12 mouse cellular contexts compared by ENCODE assay signal in the genomic region with DNA sequence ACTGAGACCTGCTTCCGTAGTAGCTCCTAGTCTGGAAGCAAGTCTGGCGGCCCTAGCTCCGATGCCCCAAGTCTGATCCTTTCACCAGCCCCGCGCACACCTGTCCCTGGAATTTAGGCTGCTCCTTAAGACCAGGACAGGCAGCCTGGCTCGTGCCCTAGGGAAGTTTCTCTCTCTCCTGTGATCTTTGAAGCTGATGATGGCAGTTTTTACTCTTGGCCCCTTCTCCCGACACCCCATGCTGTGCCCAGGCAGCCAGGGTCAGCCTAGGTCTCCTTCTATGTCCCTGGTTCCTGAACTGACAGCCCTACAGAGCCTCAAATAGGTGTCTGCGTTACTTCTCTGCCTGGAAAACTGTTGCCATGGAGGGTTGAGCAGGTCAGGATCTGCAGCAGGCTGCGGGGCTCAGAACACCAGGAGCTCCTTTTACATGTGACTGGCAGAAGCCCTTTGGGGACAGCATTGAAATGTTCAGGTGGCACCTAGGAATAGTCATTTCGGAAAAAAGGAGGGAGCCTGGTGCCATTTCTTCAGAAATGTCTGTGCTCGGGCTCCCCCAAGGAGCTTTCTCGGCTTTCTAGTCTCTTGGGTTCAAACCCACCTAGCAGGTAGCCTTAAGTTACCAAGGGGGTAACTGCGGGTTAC. TPM values are rescaled to one million over a fixed set of nuclear protein-coding genes. Genes with fewer than 3 reads are reported as not detected.
A peak's percentile ranks its signal among the peaks of the same experiment; 100 is the strongest.
DNase-seq lines count a peak whose midpoint lies in the region; ATAC-seq and TF ChIP-seq lines count a peak whose summit lies in the region.
"Had no signal": no experiment of that assay in that cellular context is flagged by ENCODE, and none has a peak within 500 bp of the region (broad histone marks: within the 10 kb centered on the region; RNA-seq: fewer than 3 reads in every experiment).

No protein-coding gene starts in this region.

- no peak overlapping the region for H3K9ac ChIP-seq in embryonic facial prominence, embryonic 15.5 days
- peak overlapping the region; percentile 81 for H3K9ac ChIP-seq in hindbrain, embryonic 16.5 days (ENCODE audit: low read depth, low read length)
- H3K9ac ChIP-seq in neural tube, embryonic 12.5 days = peak overlapping the region; percentile 54; the same call in 1 of the 2 replicates

- DNase-seq in layer of hippocampus, adult 2 months (ENCODE audit: low spot score in 2 of 2) = no peak
- DNase-seq in layer of hippocampus, adult 18-20 months (ENCODE audit: low spot score in 2 of 2) = no peak
- DNase-seq in thymus, postnatal 10 days (ENCODE audit: low spot score in 2 of 2) = no peak
- no peak for DNase-seq in kidney, adult 2 months
- DNase-seq: cerebellum, adult 8-10 months; kidney, adult 18-20 months had no signal

- peaks cover 41% of the 10 kb centered on the region for H3K27me3 ChIP-seq in embryonic facial prominence, embryonic 15.5 days
- peaks cover 5% of the 10 kb centered on the region; the same call in 1 of the 2 replicates for H3K27me3 ChIP-seq in hindbrain, embryonic 16.5 days (replicated peaks; ENCODE audit: control insufficient read depth, insufficient read depth, low read length)
- peaks cover 35% of the 10 kb centered on the region for H3K27me3 ChIP-seq in neural tube, embryonic 12.5 days (replicated peaks)
- H3K27me3 ChIP-seq in kidney, adult 2 months (replicated peaks; ENCODE audit: control insufficient read depth, insufficient read depth, low read length) = no peaks in the 10 kb centered on the region

- no peaks in the 10 kb centered on the region for H3K9me3 ChIP-seq in embryonic facial prominence, embryonic 15.5 days (replicated peaks)
- no peaks in the 10 kb centered on the region for H3K9me3 ChIP-seq in hindbrain, embryonic 16.5 days (ENCODE audit: control insufficient read depth, low read length)
- H3K9me3 ChIP-seq in neural tube, embryonic 12.5 days = no peaks in the 10 kb centered on the region

- peaks cover 16% of the 10 kb centered on the region for H3K4me1 ChIP-seq in embryonic facial prominence, embryonic 15.5 days
- H3K4me1 ChIP-seq in hindbrain, embryonic 16.5 days (ENCODE audit: control insufficient read depth, insufficient read depth, low read depth, low read length) = peaks cover 11% of the 10 kb centered on the region
- peaks cover 9% of the 10 kb centered on the region for H3K4me1 ChIP-seq in neural tube, embryonic 12.5 days
- no peaks in the 10 kb centered on the region for H3K4me1 ChIP-seq in kidney, adult 2 months (ENCODE audit: control insufficient read depth, insufficient read depth, low read length)

- peak overlapping the region; percentile 57 for H3K4me3 ChIP-seq in layer of hippocampus, adult 2 months
- peak overlapping the region; percentile 42 for H3K4me3 ChIP-seq in embryonic facial prominence, embryonic 15.5 days (replicated peaks)
- H3K4me3 ChIP-seq in hindbrain, embryonic 16.5 days (ENCODE audit: low read length) = peak overlapping the region; percentile 61
- H3K4me3 ChIP-seq in neural tube, embryonic 12.5 days = peak overlapping the region; percentile 48
- H3K4me3 ChIP-seq in kidney, adult 2 months (ENCODE audit: insufficient read depth, low read depth, low read length) = no peak overlapping the region

- TF ChIP-seq CTCF in layer of hippocampus, adult 2 months (conservative IDR thresholded peaks at IDR 0.05) = no peak
- no peak for TF ChIP-seq CTCF in kidney, adult 2 months (conservative IDR thresholded peaks at IDR 0.05; ENCODE audit: insufficient read depth, insufficient read length, low read depth, low read length)

- H3K36me3 ChIP-seq in embryonic facial prominence, embryonic 15.5 days = no peaks in the 10 kb centered on the region
- H3K36me3 ChIP-seq in hindbrain, embryonic 16.5 days (ENCODE audit: control insufficient read depth, insufficient read depth, low read length) = no peaks in the 10 kb centered on the region
- no peaks in the 10 kb centered on the region for H3K36me3 ChIP-seq in neural tube, embryonic 12.5 days
- no peaks in the 10 kb centered on the region for H3K36me3 ChIP-seq in kidney, adult 2 months (ENCODE audit: control insufficient read depth, insufficient read depth, low read length)

- ATAC-seq in embryonic facial prominence, embryonic 15.5 days (ENCODE audit: insufficient number of reproducible peaks, low FRiP score, low TSS enrichment, low read depth) = no peak
- ATAC-seq in hindbrain, embryonic 16.5 days = 0 out of 2 replicates have a peak, but pooled peaks have one; percentile 4
- ATAC-seq in neural tube, embryonic 12.5 days (ENCODE audit: low FRiP score, low read depth) = no peak
- no peak for ATAC-seq in frontal cortex, adult (ENCODE audit: low TSS enrichment)
- ATAC-seq: Patski had no signal

- no peak for TF ChIP-seq POLR2A in kidney, adult 2 months (IDR thresholded peaks at IDR 0.05; ENCODE audit: low read depth, low read length)

- H3K27ac ChIP-seq in layer of hippocampus, adult 2 months = peak overlapping the region; percentile 69; the same call in 1 of the 2 replicates
- H3K27ac ChIP-seq in embryonic facial prominence, embryonic 15.5 days (replicated peaks) = no peak overlapping the region
- H3K27ac ChIP-seq in hindbrain, embryonic 16.5 days (ENCODE audit: low read depth, low read length) = no peak overlapping the region; the same call in 1 of the 2 replicates
- H3K27ac ChIP-seq in neural tube, embryonic 12.5 days = no peak overlapping the region
- H3K27ac ChIP-seq in kidney, adult 2 months (ENCODE audit: insufficient read depth, low read depth, low read length) = no peak overlapping the region

- peak overlapping the region; percentile 86 for H3K4me2 ChIP-seq in embryonic facial prominence, embryonic 15.5 days (replicated peaks)
- peak overlapping the region; percentile 95 for H3K4me2 ChIP-seq in hindbrain, embryonic 16.5 days (ENCODE audit: low read length)
- peak overlapping the region; percentile 97 for H3K4me2 ChIP-seq in neural tube, embryonic 12.5 days (replicated peaks)

- WGBS in embryonic facial prominence, embryonic 15.5 days = 10% methylated on average over 13 of the region's 13 CpGs
- 14% methylated on average over 13 of the region's 13 CpGs for WGBS in hindbrain, embryonic 16.5 days
- WGBS in neural tube, embryonic 12.5 days = 10% methylated on average over 13 of the region's 13 CpGs
- 15% methylated on average over 13 of the region's 13 CpGs for WGBS in kidney, adult 2 months

RNA-seq across cellular contexts. Expression of a gene that starts 0.7 kb away (rescaled TPM):
- 10 to 100 TPM in 1 of 2 experiments, 1 to 10 TPM in 1; 9.3 to 12.2 TPM for total RNA-seq in layer of hippocampus, adult 2 months (2021)
- total RNA-seq in layer of hippocampus, adult 18-20 months (2021) = 10 to 100 TPM; 10.6 to 11.8 TPM
- polyA plus RNA-seq in embryonic facial prominence, embryonic 15.5 days (2015; fragmentation: Nextera tagmentation; extraction: Ambion mirVana) = 0.56 and 0.76 TPM in 2 replicates
- 15.2 and 15.6 TPM in 2 replicates for polyA plus RNA-seq in hindbrain, embryonic 16.5 days (2015; fragmentation: Nextera tagmentation; extraction: Ambion mirVana)
- polyA plus RNA-seq in neural tube, embryonic 12.5 days (2016; fragmentation: Nextera tagmentation; extraction: Ambion mirVana) = 1.2 and 1.5 TPM in 2 replicates
- 0.26 and 0.27 TPM in 2 replicates for polyA plus RNA-seq in kidney, adult 2 months (2012; rRNA removed)
- polyA plus RNA-seq: liver, embryonic 16.5 days; Patski had no signal
